Mouse (Mus musculus) MEL (cell line): Measurements from ENCODE around the gene Ivns1abp. TPM values are rescaled to one million over a fixed set of nuclear protein-coding genes. Genes with fewer than 3 reads are reported as not detected.
A peak's percentile ranks its signal among the peaks of the same experiment; 100 is the strongest.

Source experiments
- DNase-seq: peaks from one replicate; pipeline ENCODE4 v3.0.0; 2011; ENCODE audit warnings: low read depth, low spot score
- H3K27ac ChIP-seq: 2 replicates; pipeline ENCODE4 v1.5.1; 2012; ENCODE audit warnings: low read depth, mild to moderate bottlenecking, control low read depth, low read length, moderate library complexity; ENCODE audit not compliant: control insufficient read depth
- H3K27me3 ChIP-seq, 2 experiments: fragments of 150-350 bp in 1 of 2; sonication (generic) in 1 of 2; 2 replicates each; pipeline ENCODE4 v1.6.1; 2012; ENCODE audit warnings: low read length in 2 of 2, mild to moderate bottlenecking in 2 of 2, improper control_type of control experiment in 1 of 2, moderate library complexity in 1 of 2; ENCODE audit not compliant: insufficient read depth in 2 of 2, control insufficient read depth in 1 of 2
- H3K36me3 ChIP-seq, 2 experiments: 2 replicates each; pipeline ENCODE4 v1.6.1; 2012 to 2014; ENCODE audit warnings: low read length in 2 of 2, improper control_type of control experiment in 1 of 2, inconsistent platforms in 1 of 2, mild to moderate bottlenecking in 1 of 2; ENCODE audit not compliant: insufficient read depth in 2 of 2, control insufficient read depth in 1 of 2
- H3K4me1 ChIP-seq, 2 experiments: fragments of 150-350 bp in 1 of 2; sonication (generic) in 1 of 2; 2 replicates each; pipeline ENCODE4 v1.6.1; 2012; ENCODE audit warnings: low read length in 2 of 2, improper control_type of control experiment in 1 of 2, mild to moderate bottlenecking in 1 of 2; ENCODE audit not compliant: insufficient read depth in 2 of 2, control insufficient read depth in 1 of 2
- H3K4me3 ChIP-seq, 2 experiments: fragments of 150-350 bp in 1 of 2; sonication (generic) in 1 of 2; 2 replicates each; pipeline ENCODE4 v1.5.1; 2012; ENCODE audit warnings: low read depth in 2 of 2, low read length in 2 of 2, mild to moderate bottlenecking in 2 of 2, moderate library complexity in 2 of 2, control low read depth in 1 of 2, improper control_type of control experiment in 1 of 2; ENCODE audit not compliant: control insufficient read depth in 1 of 2, insufficient read depth in 1 of 2
- H3K79me2 ChIP-seq: 2 replicates; pipeline ENCODE4 v1.6.1; 2012; ENCODE audit warnings: mild to moderate bottlenecking, low read length, moderate library complexity; ENCODE audit not compliant: control insufficient read depth, poor library complexity, insufficient read depth
- H3K9ac ChIP-seq: 2 replicates; pipeline ENCODE4 v1.6.1; 2012; ENCODE audit warnings: low read depth, mild to moderate bottlenecking, control low read depth, low read length, moderate library complexity; ENCODE audit not compliant: control insufficient read depth, poor library complexity, severe bottlenecking
- H3K9me3 ChIP-seq: fragments of 150-350 bp; sonication (generic); replicated peaks from 2 replicates; pipeline ENCODE4 v1.6.1; 2012; ENCODE audit warnings: mild to moderate bottlenecking, low read length, improper control_type of control experiment, moderate library complexity; ENCODE audit not compliant: insufficient read depth
- BHLHE40 ChIP-seq: IDR thresholded peaks from 2 replicates; pipeline ENCODE4 v1.6.1; 2012; ENCODE audit warnings: low read depth, mild to moderate bottlenecking, inconsistent platforms, low read length, improper control_type of control experiment, borderline replicate concordance
- CHD1 ChIP-seq: IDR thresholded peaks from 2 replicates; pipeline ENCODE4 v1.6.1; 2012; ENCODE audit warnings: low read depth, mild to moderate bottlenecking, inconsistent platforms, low read length, improper control_type of control experiment
- CHD2 ChIP-seq: IDR thresholded peaks from 2 replicates; pipeline ENCODE4 v1.6.1; 2011; ENCODE audit warnings: low read length, improper control_type of control experiment
- CTCF ChIP-seq, 3 experiments: IDR thresholded peaks in 2 of 3; conservative IDR thresholded peaks in 1 of 3; 2 replicates each; pipeline ENCODE4 v1.5.1; 2011 to 2012; ENCODE audit warnings: low read length in 3 of 3, low read depth in 2 of 3, mild to moderate bottlenecking in 2 of 3, improper control_type of control experiment in 1 of 3, inconsistent platforms in 1 of 3, mixed read lengths in 1 of 3, moderate library complexity in 1 of 3; ENCODE audit not compliant: control insufficient read depth in 1 of 3, insufficient read depth in 1 of 3, poor library complexity in 1 of 3, severe bottlenecking in 1 of 3
- ELF1 ChIP-seq: IDR thresholded peaks from 2 replicates; pipeline ENCODE4 v1.6.1; 2014; ENCODE audit warnings: low read depth, mild to moderate bottlenecking, inconsistent platforms, low read length, improper control_type of control experiment, moderate library complexity
- EP300 ChIP-seq, 2 experiments: IDR thresholded peaks; 2 replicates each; pipeline ENCODE4 v1.6.1; 2011; ENCODE audit warnings: improper control_type of control experiment in 2 of 2, low read length in 2 of 2, low read depth in 1 of 2, mild to moderate bottlenecking in 1 of 2
- GABPA ChIP-seq: IDR thresholded peaks from 2 replicates; pipeline ENCODE4 v1.6.1; 2012; ENCODE audit warnings: low read depth, mild to moderate bottlenecking, inconsistent platforms, low read length, improper control_type of control experiment, moderate library complexity
- HCFC1 ChIP-seq: IDR thresholded peaks from 2 replicates; pipeline ENCODE4 v1.6.1; 2012; ENCODE audit warnings: low read depth, mild to moderate bottlenecking, inconsistent platforms, low read length, improper control_type of control experiment, moderate library complexity
- JUND ChIP-seq: IDR thresholded peaks from 2 replicates; pipeline ENCODE4 v1.6.1; 2011; ENCODE audit warnings: low read depth, mild to moderate bottlenecking, improper control_type of control experiment, low read length
- MAFK ChIP-seq: IDR thresholded peaks from 2 replicates; pipeline ENCODE4 v1.6.1; 2011; ENCODE audit warnings: low read depth, mild to moderate bottlenecking, low read length, improper control_type of control experiment, borderline replicate concordance
- MAX ChIP-seq: IDR thresholded peaks from 2 replicates; pipeline ENCODE4 v1.6.1; 2011; ENCODE audit warnings: low read length, improper control_type of control experiment
- MAZ ChIP-seq: IDR thresholded peaks from 2 replicates; pipeline ENCODE4 v1.6.1; 2012; ENCODE audit warnings: low read depth, mild to moderate bottlenecking, inconsistent platforms, low read length, improper control_type of control experiment
- MEF2A ChIP-seq: IDR thresholded peaks from 2 replicates; pipeline ENCODE4 v1.6.1; 2014; ENCODE audit warnings: low read depth, mild to moderate bottlenecking, inconsistent platforms, low read length, improper control_type of control experiment; ENCODE audit not compliant: poor library complexity, insufficient replicate concordance, severe bottlenecking; ENCODE audit errors: extremely low read depth
- MXI1 ChIP-seq: IDR thresholded peaks from 2 replicates; pipeline ENCODE4 v1.6.1; 2011; ENCODE audit warnings: mild to moderate bottlenecking, low read depth, low read length, improper control_type of control experiment
- POLR2A ChIP-seq, 2 experiments: IDR thresholded peaks; 2 replicates each; pipeline ENCODE4 v1.6.1; 2011 to 2012; ENCODE audit warnings: low read length in 2 of 2, mild to moderate bottlenecking in 2 of 2, control low read depth in 1 of 2, improper control_type of control experiment in 1 of 2, low read depth in 1 of 2, moderate library complexity in 1 of 2; ENCODE audit not compliant: control insufficient read depth in 1 of 2, insufficient read depth in 1 of 2, poor library complexity in 1 of 2
- POLR2AphosphoS2 ChIP-seq: IDR thresholded peaks from 2 replicates; pipeline ENCODE4 v1.6.1; 2011; ENCODE audit warnings: low read length, improper control_type of control experiment
- POLR2AphosphoS5 ChIP-seq: IDR thresholded peaks from 2 replicates; pipeline ENCODE4 v1.6.1; 2012; ENCODE audit warnings: low read depth, borderline replicate concordance, mild to moderate bottlenecking, inconsistent platforms, low read length, moderate library complexity, mixed read lengths
- RAD21 ChIP-seq: IDR thresholded peaks from 2 replicates; pipeline ENCODE4 v1.6.1; 2011; ENCODE audit warnings: mild to moderate bottlenecking, low read depth, low read length, improper control_type of control experiment
- RCOR1 ChIP-seq: IDR thresholded peaks from 2 replicates; pipeline ENCODE4 v1.6.1; 2012; ENCODE audit warnings: low read depth, mild to moderate bottlenecking, inconsistent platforms, low read length, improper control_type of control experiment
- SIN3A ChIP-seq: IDR thresholded peaks from 2 replicates; pipeline ENCODE4 v1.6.1; 2012; ENCODE audit warnings: low read length, improper control_type of control experiment, inconsistent platforms
- SMC3 ChIP-seq: IDR thresholded peaks from 2 replicates; pipeline ENCODE4 v1.6.1; 2011; ENCODE audit warnings: low read depth, low read length, improper control_type of control experiment
- TBP ChIP-seq: IDR thresholded peaks from 2 replicates; pipeline ENCODE4 v1.8.0; 2011; ENCODE audit warnings: low read depth, low read length, improper control_type of control experiment
- UBTF ChIP-seq: IDR thresholded peaks from 2 replicates; pipeline ENCODE4 v1.6.1; 2012; ENCODE audit warnings: low read depth, mild to moderate bottlenecking, inconsistent platforms, low read length, improper control_type of control experiment, moderate library complexity, borderline replicate concordance; ENCODE audit not compliant: insufficient read depth
- ZC3H11A ChIP-seq: IDR thresholded peaks from 2 replicates; pipeline ENCODE4 v1.6.1; 2012; ENCODE audit warnings: low read depth, mild to moderate bottlenecking, inconsistent platforms, low read length, improper control_type of control experiment
- ZNF384 ChIP-seq: IDR thresholded peaks from 2 replicates; pipeline ENCODE4 v1.6.1; 2012; ENCODE audit warnings: low read depth, mild to moderate bottlenecking, inconsistent platforms, low read length, improper control_type of control experiment
- polyA plus RNA-seq, 2 experiments: library from polyadenylated mRNA; stranded (reverse) in 1 of 2; unstranded in 1 of 2; fragments of >175 nt in 1 of 2; fragments of >200 nt in 1 of 2; gene quantifications; 2 replicates each; pipeline versions ENCODE4 v1.2.1 to v1.2.4; 2012; ENCODE audit warnings: low replicate concordance in 2 of 2, low read depth in 1 of 2; ENCODE audit not compliant: insufficient read length in 2 of 2, insufficient read depth in 1 of 2, missing spikeins in 1 of 2
- total RNA-seq: library from RNA; depleted of rRNA; stranded (reverse); fragments of 300-350 nt; gene quantifications from 2 replicates; pipeline ENCODE4 v1.2.3, GENCODE M21; 2012

The Ivns1abp gene
- total and polyA plus RNA-seq, 3 experiments, result 74.5 to 138 (median 127) TPM

- Histone ChIP-seq H3K9ac (no peak overlapping the region), H3K27ac (no peak overlapping the region), H3K36me3 (peaks cover 6 to 69% of the 10 kb centered on the region in 2 experiments), H3K4me1 (peaks cover under 1 to 3% of the 10 kb centered on the region in 2 experiments; a peak in 2 of 4 replicates), H3K79me2 (peaks cover 21% of the 10 kb centered on the region), H3K4me3 (no peak overlapping the region), H3K9me3 (no peaks in the 10 kb centered on the region), H3K27me3 (no peaks in the 10 kb centered on the region)
- TF ChIP-seq RCOR1 (no peak), SMC3 (peak; percentile 84), ZC3H11A (peak; percentile 79), SIN3A (peak; percentile 16; the same call in 1 of the 2 replicates), POLR2A (IDR thresholded peaks at IDR 0.05; ENCODE audit: control insufficient read depth in 1 of 2, insufficient read depth in 1 of 2, low read depth in 1 of 2, low read length in 2 of 2, poor library complexity in 1 of 2) (no peak), CTCF (IDR thresholded peaks at IDR 0.05 in 2 of 3, conservative IDR thresholded peaks at IDR 0.05 in 1 of 3; ENCODE audit: control insufficient read depth in 1 of 3, insufficient read depth in 1 of 3, low read depth in 2 of 3, low read length in 3 of 3, poor library complexity in 1 of 3, severe bottlenecking in 1 of 3) (peak; percentile 22 to 77 (median 50); a peak in 5 of 6 replicates), RAD21 (peak; percentile 79)
- DNase-seq, result peak; percentile 75
Measured at GRCm38 (mm10) chr1:151352911-151353310, 8.6 kb downstream of the Ivns1abp start.

GRCm38 (mm10) chr1:151355994-151356393 is 11.7 kb downstream of the Ivns1abp start:
- no peaks in the 10 kb centered on the region for H3K4me1 ChIP-seq
- H3K9me3 ChIP-seq, result no peaks in the 10 kb centered on the region
- no peaks in the 10 kb centered on the region for H3K27me3 ChIP-seq
- no peak overlapping the region for H3K9ac ChIP-seq
- no peak for DNase-seq
- H3K79me2 ChIP-seq, result 0 out of 2 replicates have a peak, but pooled peaks cover 2% of the 10 kb centered on the region
- no peak for TF ChIP-seq SMC3
- TF ChIP-seq MAX, result no peak
- TF ChIP-seq POLR2AphosphoS2, result no peak
- TF ChIP-seq SIN3A, result no peak
- no peak for TF ChIP-seq CHD1
- no peak for TF ChIP-seq ZC3H11A
- no peak for TF ChIP-seq MXI1
- no peak for TF ChIP-seq EP300 (IDR thresholded peaks at IDR 0.05; ENCODE audit: low read depth in 1 of 2, low read length in 2 of 2)
- no peak for TF ChIP-seq TBP
- no peak for TF ChIP-seq ZNF384
- no peak overlapping the region for H3K4me3 ChIP-seq
- peaks cover 0 to 62% of the 10 kb centered on the region in 2 experiments; a peak in 3 of 4 replicates for H3K36me3 ChIP-seq
- no peak overlapping the region for H3K27ac ChIP-seq

- DNase-seq, result no peak
- Histone ChIP-seq H3K27ac (no peak overlapping the region), H3K27me3 (no peaks in the 10 kb centered on the region), H3K4me1 (no peaks in the 10 kb centered on the region), H3K4me3 (no peak overlapping the region), H3K9me3 (no peaks in the 10 kb centered on the region), H3K79me2 (no peaks in the 10 kb centered on the region), H3K9ac (no peak overlapping the region), H3K36me3 (peaks cover 2 to 57% of the 10 kb centered on the region in 2 experiments)
- TF ChIP-seq POLR2A (IDR thresholded peaks at IDR 0.05; ENCODE audit: control insufficient read depth in 1 of 2, insufficient read depth in 1 of 2, low read depth in 1 of 2, low read length in 2 of 2, poor library complexity in 1 of 2), result no peak
- TF ChIP-seq CHD2, result no peak
- TF ChIP-seq RAD21, result no peak
- TF ChIP-seq CHD1, result no peak
- TF ChIP-seq JUND, result no peak
- no peak for TF ChIP-seq BHLHE40
- no peak for TF ChIP-seq POLR2AphosphoS5
- TF ChIP-seq GABPA, result no peak
- TF ChIP-seq UBTF, result no peak
- TF ChIP-seq MAZ, result no peak
- TF ChIP-seq ZC3H11A, result no peak
- no peak for TF ChIP-seq ZNF384
- TF ChIP-seq MEF2A, result no peak
- no peak for TF ChIP-seq RCOR1
- no peak for TF ChIP-seq HCFC1
- TF ChIP-seq ELF1, result no peak
- no peak for TF ChIP-seq MAFK
Measured at GRCm38 (mm10) chr1:151359374-151359773, 15.1 kb downstream of the Ivns1abp start.
